Mouse (Mus musculus): Measurements from ENCODE around the gene Cnn2.

The Cnn2 gene

GRCm38 (mm10) chr10:80015583-80015982, 27.2 kb downstream of the Cnn2 start:
- peaks cover 12% of the 10 kb centered on the region for H3K36me3 ChIP-seq (ENCODE audit: control insufficient read depth, insufficient read depth, low read length, poor library complexity, severe bottlenecking)
- no peak for DNase-seq (ENCODE audit: low read depth, low spot score)

GRCm38 (mm10) chr10:80016511-80016910, 28.1 kb downstream of the Cnn2 start, which contains the start of gene Arhgap45:
Gene Arhgap45, plus strand, starts transcription at chr10:80016653.
- peak; percentile 90 for DNase-seq (ENCODE audit: low read depth, low spot score)
- peaks cover 15% of the 10 kb centered on the region for H3K36me3 ChIP-seq (ENCODE audit: control insufficient read depth, insufficient read depth, low read length, poor library complexity, severe bottlenecking)

More at GRCm38 (mm10) chr10:80015583-80015982, 27.2 kb downstream of the Cnn2 start:
- H3K27me3 ChIP-seq (ENCODE audit: control insufficient read depth, insufficient read depth, low read length, poor library complexity, severe bottlenecking): no peaks in the 10 kb centered on the region

GRCm38 (mm10) chr10:80016931-80017330, 28.5 kb downstream of the Cnn2 start:
- Histone ChIP-seq H3K27me3 (ENCODE audit: control insufficient read depth, insufficient read depth, low read length, poor library complexity, severe bottlenecking) (no peaks in the 10 kb centered on the region), H3K36me3 (ENCODE audit: control insufficient read depth, insufficient read depth, low read length, poor library complexity, severe bottlenecking) (peaks cover 18% of the 10 kb centered on the region)
- peak; percentile 59 for DNase-seq (ENCODE audit: low read depth, low spot score)

More at GRCm38 (mm10) chr10:80016511-80016910, 28.1 kb downstream of the Cnn2 start, which contains the start of gene Arhgap45:
- H3K27me3 ChIP-seq (ENCODE audit: control insufficient read depth, insufficient read depth, low read length, poor library complexity, severe bottlenecking): no peaks in the 10 kb centered on the region

DNA sequence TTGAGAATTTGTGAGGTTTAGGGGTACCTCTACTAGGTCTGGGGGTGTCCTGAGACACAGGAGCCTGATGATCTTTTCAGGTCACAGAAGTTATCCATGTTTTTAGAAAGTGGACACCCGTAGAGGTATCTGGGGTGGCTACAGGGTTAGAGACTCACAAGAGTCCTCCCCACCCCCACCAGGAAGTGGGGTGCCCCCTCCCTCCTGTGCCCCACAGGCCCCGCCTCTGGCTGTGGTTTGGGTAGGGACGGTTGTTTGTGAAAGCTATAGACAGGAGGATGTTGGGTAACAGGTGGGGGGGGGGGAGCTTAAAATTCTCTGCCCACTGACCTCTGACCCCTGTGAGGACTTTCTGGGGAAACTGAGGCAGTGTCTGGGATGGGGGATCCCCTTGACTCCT, 29.0 kb downstream of the Cnn2 start:
- Histone ChIP-seq H3K27me3 (ENCODE audit: control insufficient read depth, insufficient read depth, low read length, poor library complexity, severe bottlenecking) (no peaks in the 10 kb centered on the region), H3K36me3 (ENCODE audit: control insufficient read depth, insufficient read depth, low read length, poor library complexity, severe bottlenecking) (peaks cover 22% of the 10 kb centered on the region)
- DNase-seq (ENCODE audit: low read depth, low spot score): peak; percentile 90

DNA sequence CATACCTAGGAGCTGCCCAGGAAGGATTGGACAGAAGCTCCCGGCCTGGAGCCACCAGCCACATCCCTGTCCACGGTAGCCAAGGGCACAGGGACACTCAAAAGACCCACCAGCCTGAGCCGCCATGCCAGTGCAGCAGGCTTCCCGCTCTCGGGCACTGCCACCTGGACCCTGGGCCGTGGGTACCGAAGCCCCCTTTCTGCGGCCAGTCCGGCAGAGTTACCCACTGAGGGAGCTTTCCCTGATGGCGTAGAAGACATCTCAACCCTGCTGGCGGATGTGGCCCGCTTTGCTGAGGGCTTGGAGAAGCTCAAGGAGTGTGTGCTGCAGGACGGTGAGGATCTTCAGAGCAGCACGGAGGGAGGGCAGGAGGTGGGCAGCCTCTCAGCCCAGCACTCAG, 29.4 kb downstream of the Cnn2 start:
- peaks cover 23% of the 10 kb centered on the region for H3K36me3 ChIP-seq (ENCODE audit: control insufficient read depth, insufficient read depth, low read length, poor library complexity, severe bottlenecking)
- no peak for DNase-seq (ENCODE audit: low read depth, low spot score)
- no peaks in the 10 kb centered on the region for H3K27me3 ChIP-seq (ENCODE audit: control insufficient read depth, insufficient read depth, low read length, poor library complexity, severe bottlenecking)

DNA sequence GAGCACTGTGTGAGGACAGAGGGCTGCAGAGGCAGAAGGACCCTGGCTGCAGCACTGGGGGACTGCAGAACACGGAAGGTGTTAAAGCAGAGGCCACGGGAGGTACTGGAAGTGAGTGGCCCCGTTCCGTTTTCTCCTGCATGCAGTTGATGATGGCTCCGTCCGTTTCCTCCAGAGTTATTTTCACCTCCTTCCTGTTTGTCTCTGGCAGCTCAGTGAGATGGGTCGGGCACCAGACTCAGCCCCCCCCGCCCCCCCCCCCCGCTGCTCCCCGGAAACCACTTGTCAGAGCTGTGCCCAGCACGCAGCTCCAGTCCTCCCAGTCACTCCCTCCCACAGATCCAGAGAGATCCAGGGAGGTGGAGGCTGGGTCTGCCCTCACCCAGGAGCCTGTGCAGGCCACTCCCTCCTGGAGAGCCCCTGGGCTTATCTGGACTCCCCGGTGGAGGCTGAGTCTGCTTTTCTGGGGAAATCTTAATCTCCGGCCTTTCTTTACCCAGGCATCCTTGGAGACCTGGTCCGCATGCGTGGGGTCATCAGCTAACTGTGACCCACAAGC, 30.4 kb downstream of the Cnn2 start:
- peaks cover 26% of the 10 kb centered on the region for H3K36me3 ChIP-seq (ENCODE audit: control insufficient read depth, insufficient read depth, low read length, poor library complexity, severe bottlenecking)
- DNase-seq (ENCODE audit: low read depth, low spot score): peak; percentile 68
- H3K27me3 ChIP-seq (ENCODE audit: control insufficient read depth, insufficient read depth, low read length, poor library complexity, severe bottlenecking): no peaks in the 10 kb centered on the region

DNA sequence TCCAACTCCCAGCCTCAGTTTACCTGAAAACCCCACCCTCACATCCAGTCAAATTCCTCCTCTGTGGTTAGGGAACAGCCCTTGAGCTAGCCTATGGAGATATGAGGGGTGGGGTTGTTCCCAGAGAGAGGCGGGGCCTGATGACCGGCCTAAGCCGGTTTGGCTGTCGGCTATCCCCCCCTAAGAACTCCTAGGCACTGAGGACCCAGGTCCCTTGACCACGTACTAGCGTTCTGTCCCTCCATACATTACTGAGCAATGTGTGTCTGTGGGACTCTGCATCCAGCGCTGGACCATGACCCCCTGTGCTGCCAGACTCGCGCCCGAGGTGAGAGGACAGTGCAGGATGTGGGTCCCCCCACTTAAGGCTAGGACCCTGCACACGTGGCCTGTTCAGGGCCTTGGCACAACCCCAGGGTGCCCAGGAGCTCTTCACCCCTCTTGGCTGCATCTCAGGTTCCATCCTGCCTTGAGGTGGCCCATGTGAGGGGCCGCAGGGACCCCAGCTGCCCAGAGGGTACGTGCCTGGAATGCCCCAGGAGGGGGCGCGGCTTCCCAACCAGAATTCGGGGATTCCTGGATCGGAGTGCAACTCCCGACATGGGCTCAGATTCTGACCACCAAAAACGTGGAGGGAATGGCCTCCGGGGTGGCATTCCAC, 31.2 kb downstream of the Cnn2 start:
- H3K36me3 ChIP-seq (ENCODE audit: control insufficient read depth, insufficient read depth, low read length, poor library complexity, severe bottlenecking): peaks cover 26% of the 10 kb centered on the region
- no peak for DNase-seq (ENCODE audit: low read depth, low spot score)
- H3K27me3 ChIP-seq (ENCODE audit: control insufficient read depth, insufficient read depth, low read length, poor library complexity, severe bottlenecking): no peaks in the 10 kb centered on the region

- DNase-seq (ENCODE audit: low read depth, low spot score): no peak
- no peaks in the 10 kb centered on the region for H3K27me3 ChIP-seq (ENCODE audit: control insufficient read depth, insufficient read depth, low read length, poor library complexity, severe bottlenecking)
Measured at GRCm38 (mm10) chr10:80020191-80020590, 31.8 kb downstream of the Cnn2 start.

DNA sequence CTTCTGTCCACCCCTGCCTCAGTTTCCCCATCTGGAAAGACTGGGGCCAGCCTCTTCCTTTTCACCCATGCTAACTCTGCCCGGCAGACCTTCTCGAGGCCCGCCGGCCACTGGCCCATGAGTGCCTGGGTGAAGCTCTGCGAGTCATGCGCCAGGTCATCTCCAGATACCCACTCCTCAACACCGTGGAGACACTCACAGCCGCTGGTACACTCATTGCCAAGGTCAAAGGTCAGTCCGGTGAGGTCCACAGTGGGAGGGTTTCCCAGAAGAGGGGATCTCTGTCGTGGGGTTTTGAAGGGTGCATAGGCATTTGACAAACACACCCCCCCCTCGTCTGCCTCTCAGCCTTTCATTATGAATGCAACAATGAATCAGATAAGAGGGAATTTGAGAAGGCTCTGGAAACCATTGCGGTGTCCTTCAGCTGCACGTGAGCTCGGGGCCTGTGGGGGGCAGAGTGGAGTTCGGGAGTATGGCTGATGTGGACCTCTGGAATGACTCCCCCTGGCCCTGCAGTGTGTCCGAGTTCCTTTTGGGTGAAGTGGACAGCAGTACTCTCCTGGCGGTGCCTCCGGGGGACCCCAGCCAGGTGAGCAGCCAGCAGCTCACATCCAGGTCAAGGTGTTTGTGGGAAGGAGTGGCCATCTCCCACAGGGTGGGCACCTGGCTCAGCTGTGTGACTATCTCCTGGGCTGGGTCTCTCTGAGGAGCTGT, 32.4 kb downstream of the Cnn2 start:
- Histone ChIP-seq H3K36me3 (ENCODE audit: control insufficient read depth, insufficient read depth, low read length, poor library complexity, severe bottlenecking) (peaks cover 35% of the 10 kb centered on the region), H3K27me3 (ENCODE audit: control insufficient read depth, insufficient read depth, low read length, poor library complexity, severe bottlenecking) (no peaks in the 10 kb centered on the region)
- no peak for DNase-seq (ENCODE audit: low read depth, low spot score)

More at GRCm38 (mm10) chr10:80020191-80020590, 31.8 kb downstream of the Cnn2 start:
- peaks cover 31% of the 10 kb centered on the region for H3K36me3 ChIP-seq (ENCODE audit: control insufficient read depth, insufficient read depth, low read length, poor library complexity, severe bottlenecking)

- DNase-seq (ENCODE audit: low read depth, low spot score): no peak
- H3K36me3 ChIP-seq (ENCODE audit: control insufficient read depth, insufficient read depth, low read length, poor library complexity, severe bottlenecking): peaks cover 37% of the 10 kb centered on the region
- no peaks in the 10 kb centered on the region for H3K27me3 ChIP-seq (ENCODE audit: control insufficient read depth, insufficient read depth, low read length, poor library complexity, severe bottlenecking)
Measured at GRCm38 (mm10) chr10:80021320-80021641, 32.9 kb downstream of the Cnn2 start.

DNA sequence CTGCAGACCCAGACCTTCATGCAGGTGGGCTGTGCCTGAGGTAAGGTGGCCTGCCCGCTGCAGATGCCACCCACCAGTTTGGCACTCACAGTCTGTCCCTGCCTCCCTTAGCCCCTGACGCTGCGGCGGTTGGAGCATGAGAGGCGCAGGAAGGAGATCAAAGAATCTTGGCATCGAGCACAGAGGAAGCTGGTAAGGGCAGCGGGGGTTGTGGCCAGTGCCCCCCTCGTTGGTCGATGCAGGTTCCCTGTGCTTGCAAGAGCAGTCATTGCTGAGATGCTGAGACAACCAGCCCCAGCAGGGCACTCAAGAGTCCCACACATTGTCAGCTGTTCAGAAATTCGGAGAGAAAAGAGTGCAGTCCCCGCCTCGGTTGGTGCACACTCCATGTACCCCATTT, 33.8 kb downstream of the Cnn2 start:
- no peak for DNase-seq (ENCODE audit: low read depth, low spot score)
- no peaks in the 10 kb centered on the region for H3K27me3 ChIP-seq (ENCODE audit: control insufficient read depth, insufficient read depth, low read length, poor library complexity, severe bottlenecking)
- H3K36me3 ChIP-seq (ENCODE audit: control insufficient read depth, insufficient read depth, low read length, poor library complexity, severe bottlenecking): peaks cover 45% of the 10 kb centered on the region

DNA sequence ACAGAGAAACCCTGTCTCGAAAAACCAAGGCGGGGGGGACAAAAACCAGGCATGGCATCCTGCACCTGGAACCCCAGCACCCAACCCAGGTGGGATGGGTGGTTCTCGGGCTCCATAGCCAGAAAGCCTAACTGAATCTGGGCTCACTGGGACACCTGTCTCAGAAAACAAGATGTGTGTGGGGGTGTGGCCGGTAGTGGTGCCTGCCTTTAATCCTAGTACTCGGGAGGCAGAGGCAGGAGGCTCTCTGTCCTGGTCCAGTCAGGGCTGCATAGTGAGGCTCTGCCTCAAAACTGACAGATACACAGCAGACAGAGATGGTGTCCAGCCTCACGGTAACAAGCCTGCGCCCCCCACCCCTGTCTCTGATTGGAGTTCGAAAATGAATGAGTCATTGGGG, 34.4 kb downstream of the Cnn2 start:
- Histone ChIP-seq H3K27me3 (ENCODE audit: control insufficient read depth, insufficient read depth, low read length, poor library complexity, severe bottlenecking) (no peaks in the 10 kb centered on the region), H3K36me3 (ENCODE audit: control insufficient read depth, insufficient read depth, low read length, poor library complexity, severe bottlenecking) (peaks cover 51% of the 10 kb centered on the region)
- no peak for DNase-seq (ENCODE audit: low read depth, low spot score)

- no peak for DNase-seq (ENCODE audit: low read depth, low spot score)
- peaks cover 59% of the 10 kb centered on the region for H3K36me3 ChIP-seq (ENCODE audit: control insufficient read depth, insufficient read depth, low read length, poor library complexity, severe bottlenecking)
Measured at GRCm38 (mm10) chr10:80023758-80024157, 35.4 kb downstream of the Cnn2 start.

GRCm38 (mm10) chr10:80024229-80025043, 36.1 kb downstream of the Cnn2 start:
- peak; percentile 83 for DNase-seq (ENCODE audit: low read depth, low spot score)

More at GRCm38 (mm10) chr10:80023758-80024157, 35.4 kb downstream of the Cnn2 start:
- H3K27me3 ChIP-seq (ENCODE audit: control insufficient read depth, insufficient read depth, low read length, poor library complexity, severe bottlenecking): no peaks in the 10 kb centered on the region

DNA sequence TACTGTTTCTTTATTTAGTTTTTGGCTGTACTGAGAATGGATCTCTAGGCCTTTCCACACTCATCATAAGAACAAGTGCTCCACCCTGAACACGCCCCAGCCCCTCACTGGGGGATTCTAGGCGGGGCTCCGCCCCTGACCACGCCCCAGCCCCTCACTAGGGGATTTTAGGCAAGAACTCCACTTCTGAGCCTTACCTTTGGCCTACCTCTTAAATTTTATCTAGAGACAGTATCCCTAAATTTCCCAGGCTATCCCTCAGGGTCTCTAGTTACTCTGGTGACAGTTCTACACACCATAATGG, 36.6 kb downstream of the Cnn2 start:
- no peak for DNase-seq (ENCODE audit: low read depth, low spot score)
- peaks cover 64% of the 10 kb centered on the region for H3K36me3 ChIP-seq (ENCODE audit: control insufficient read depth, insufficient read depth, low read length, poor library complexity, severe bottlenecking)
- no peaks in the 10 kb centered on the region for H3K27me3 ChIP-seq (ENCODE audit: control insufficient read depth, insufficient read depth, low read length, poor library complexity, severe bottlenecking)

More at GRCm38 (mm10) chr10:80024229-80025043, 36.1 kb downstream of the Cnn2 start:
- peaks cover 63% of the 10 kb centered on the region for H3K36me3 ChIP-seq (ENCODE audit: control insufficient read depth, insufficient read depth, low read length, poor library complexity, severe bottlenecking)
- H3K27me3 ChIP-seq (ENCODE audit: control insufficient read depth, insufficient read depth, low read length, poor library complexity, severe bottlenecking): no peaks in the 10 kb centered on the region
